Mouse (Mus musculus) thymus, adult 2 months (tissue): ENCODE data around the gene Card14. TPM values are rescaled to one million over a fixed set of nuclear protein-coding genes. Genes with fewer than 3 reads are reported as not detected.
A peak's percentile ranks its signal among the peaks of the same experiment; 100 is the strongest.
"Not testable (repeated sequence)": the region's sequence is repeated elsewhere in the genome, so short reads cannot be mapped to it uniquely, and the experiment has no call there.

Source experiments
- DNase-seq: peaks from one replicate; pipeline ENCODE4 v3.0.0; 2021
- H3K27ac ChIP-seq: fragments of 200-500 bp; 2 replicates; pipeline ENCODE4 v1.5.1; 2012; ENCODE audit warnings: low read length, control low read depth; ENCODE audit not compliant: control insufficient read depth, insufficient read depth
- H3K27me3 ChIP-seq: fragments of 200-500 bp; 2 replicates; pipeline ENCODE4 v1.6.1; 2012; ENCODE audit warnings: mild to moderate bottlenecking, low read length, moderate library complexity, mixed read lengths; ENCODE audit not compliant: control insufficient read depth, insufficient read depth
- H3K36me3 ChIP-seq: fragments of 200-500 bp; 2 replicates; pipeline ENCODE4 v1.6.1; 2012; ENCODE audit warnings: mild to moderate bottlenecking, low read length, moderate library complexity; ENCODE audit not compliant: control insufficient read depth, insufficient read depth
- H3K4me1 ChIP-seq: fragments of 200-500 bp; replicated peaks from 2 replicates; pipeline ENCODE4 v1.6.1; 2012; ENCODE audit warnings: low read length; ENCODE audit not compliant: control insufficient read depth, insufficient read depth
- H3K4me3 ChIP-seq: fragments of 200-500 bp; 2 replicates; pipeline ENCODE4 v1.5.1; 2012; ENCODE audit warnings: mild to moderate bottlenecking, low read length, control low read depth, moderate library complexity; ENCODE audit not compliant: control insufficient read depth, insufficient read depth
- CTCF ChIP-seq: fragments of 200-500 bp; IDR thresholded peaks from 2 replicates; pipeline ENCODE4 v1.5.1; 2012; ENCODE audit warnings: mild to moderate bottlenecking, control low read depth, low read length, moderate library complexity, borderline replicate concordance; ENCODE audit not compliant: control insufficient read depth, poor library complexity, insufficient read depth; ENCODE audit errors: extremely low read depth
- POLR2A ChIP-seq: fragments of 200-500 bp; IDR thresholded peaks from 2 replicates; pipeline ENCODE4 v1.6.1; 2012; ENCODE audit warnings: mild to moderate bottlenecking, low read length, control low read depth, moderate library complexity; ENCODE audit not compliant: control insufficient read depth, poor library complexity, insufficient read depth; ENCODE audit errors: extremely low read depth
- WGBS: fragments of 180-500 bp; shearing (Covaris S2); methylation state at CpG from one replicate; pipeline ENCODE4 v1.1.7; 2018; 5-methylcytosine and 5-hydroxymethylcytosine counted together
- polyA plus RNA-seq: library from polyadenylated mRNA; depleted of rRNA; stranded (reverse); fragments of >200 nt; gene quantifications from 2 replicates; pipeline ENCODE4 v1.2.3, GENCODE M21; 2012

The Card14 gene
- polyA plus RNA-seq, 1 experiment, result 0.90 TPM

- Histone ChIP-seq H3K4me1 (peaks cover 10% of the 10 kb centered on the region), H3K36me3 (no peaks in the 10 kb centered on the region), H3K27ac (no peak overlapping the region), H3K27me3 (no peaks in the 10 kb centered on the region), H3K4me3 (no peak overlapping the region)
- no peak for DNase-seq
- whole genome bisulfite sequencing, result 100% methylated on average over 1 of the region's 1 CpGs
- TF ChIP-seq POLR2A, result no peak
- no peak for TF ChIP-seq CTCF
Observed at GRCm38 (mm10) chr11:119378551-119378950, 71.0 kb downstream of the Card14 start.

GRCm38 (mm10) chr11:119381631-119382337 is 74.2 kb downstream of the Card14 start:
- peaks cover 22% of the 10 kb centered on the region for H3K4me1 ChIP-seq
- DNase-seq, result no peak
- 90% methylated on average over 9 of the region's 9 CpGs for WGBS
- no peak overlapping the region for H3K4me3 ChIP-seq
- no peaks in the 10 kb centered on the region for H3K36me3 ChIP-seq
- TF ChIP-seq CTCF, result no peak
- TF ChIP-seq POLR2A, result no peak
- H3K27me3 ChIP-seq, result no peaks in the 10 kb centered on the region
- no peak overlapping the region for H3K27ac ChIP-seq

- WGBS, result 35% methylated on average over 6 of the region's 6 CpGs
- H3K27me3 ChIP-seq, result no peaks in the 10 kb centered on the region
- peaks cover 22% of the 10 kb centered on the region for H3K4me1 ChIP-seq
- no peak overlapping the region for H3K4me3 ChIP-seq
- no peak for TF ChIP-seq POLR2A
- no peak for TF ChIP-seq CTCF
- no peak overlapping the region for H3K27ac ChIP-seq
- H3K36me3 ChIP-seq, result no peaks in the 10 kb centered on the region
- no peak for DNase-seq
Observed at GRCm38 (mm10) chr11:119382338-119382850, 74.8 kb downstream of the Card14 start.

- no peak for TF ChIP-seq POLR2A
- no peak for TF ChIP-seq CTCF
- WGBS, result 5% methylated on average over 4 of the region's 4 CpGs
- peaks cover 26% of the 10 kb centered on the region for H3K4me1 ChIP-seq
- DNase-seq, result peak; percentile 76
- no peak overlapping the region for H3K4me3 ChIP-seq
- H3K27me3 ChIP-seq, result no peaks in the 10 kb centered on the region
- H3K27ac ChIP-seq, result peak overlapping the region; percentile 34
- H3K36me3 ChIP-seq, result no peaks in the 10 kb centered on the region
Observed at GRCm38 (mm10) chr11:119384904-119385303, 77.3 kb downstream of the Card14 start.

GRCm38 (mm10) chr11:119386306-119386705 is 78.7 kb downstream of the Card14 start:
- Histone ChIP-seq H3K4me1 (peaks cover 34% of the 10 kb centered on the region), H3K4me3 (no peak overlapping the region), H3K27me3 (no peaks in the 10 kb centered on the region; the same call in 1 of the 2 replicates), H3K27ac (no peak overlapping the region), H3K36me3 (no peaks in the 10 kb centered on the region)
- TF ChIP-seq POLR2A, result no peak
- no peak for TF ChIP-seq CTCF
- 84% methylated on average over 5 of the region's 5 CpGs for WGBS
- peak; percentile 29 for DNase-seq

- not testable (repeated sequence) for H3K27me3 ChIP-seq, DNase-seq, H3K4me3 ChIP-seq, H3K36me3 ChIP-seq, H3K27ac ChIP-seq
- 84% methylated on average over 3 of the region's 3 CpGs for WGBS
- peaks cover 36% of the 10 kb centered on the region for H3K4me1 ChIP-seq
Observed at GRCm38 (mm10) chr11:119387273-119387672, 79.7 kb downstream of the Card14 start.

GRCm38 (mm10) chr11:119389851-119390270 is 82.3 kb downstream of the Card14 start:
- Histone ChIP-seq H3K36me3 (no peaks in the 10 kb centered on the region), H3K27me3 (no peaks in the 10 kb centered on the region; the same call in 1 of the 2 replicates), H3K27ac (peak overlapping the region; percentile 55; the same call in 1 of the 2 replicates), H3K4me3 (peak overlapping the region; percentile 82), H3K4me1 (peaks cover 46% of the 10 kb centered on the region)
- no peak for TF ChIP-seq POLR2A
- TF ChIP-seq CTCF, result no peak; the same call in 1 of the 2 replicates
- peak; percentile 50 for DNase-seq
- WGBS, result 3% methylated on average over 35 of the region's 35 CpGs
